28 mouse cellular contexts compared by ENCODE assay signal in the genomic region with DNA sequence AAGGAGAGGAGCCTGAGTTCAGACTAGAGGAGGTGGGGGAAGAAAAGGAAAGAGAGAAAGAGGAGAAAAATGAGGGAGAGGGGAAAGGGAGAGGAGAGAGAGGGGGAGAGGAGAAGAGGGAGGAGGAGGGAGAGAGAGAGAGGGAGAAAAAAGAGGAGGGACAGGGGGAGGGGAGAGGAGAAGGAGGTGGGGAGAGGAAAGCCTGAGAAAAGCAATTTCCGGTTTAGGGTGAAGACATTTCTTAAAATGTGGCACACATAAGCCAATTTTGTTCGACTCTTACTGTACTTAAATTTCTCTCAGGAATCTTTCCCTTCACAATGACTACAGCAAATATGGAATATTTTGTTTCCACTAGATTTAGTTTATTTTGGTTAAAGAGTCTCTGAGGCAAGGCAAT. TPM values are rescaled to one million over a fixed set of nuclear protein-coding genes. Genes with fewer than 3 reads are reported as not detected.
DNase-seq lines count a peak whose midpoint lies in the region; ATAC-seq and TF ChIP-seq lines count a peak whose summit lies in the region.
"Had no signal": no experiment of that assay in that cellular context is flagged by ENCODE, and none has a peak within 500 bp of the region (broad histone marks: within the 10 kb centered on the region; RNA-seq: fewer than 3 reads in every experiment).

No protein-coding gene starts in this region.

- no peaks in the 10 kb centered on the region for H3K27me3 ChIP-seq in heart, embryonic 12.5 days (replicated peaks)
- H3K27me3 ChIP-seq in lung, embryonic 16.5 days (ENCODE audit: control insufficient read depth, insufficient read depth, low read depth, low read length) = no peaks in the 10 kb centered on the region
- no peaks in the 10 kb centered on the region for H3K27me3 ChIP-seq in embryonic facial prominence, embryonic 14.5 days (replicated peaks; ENCODE audit: control insufficient read depth, insufficient read depth, low read length)
- no peaks in the 10 kb centered on the region for H3K27me3 ChIP-seq in limb, embryonic 10.5 days (ENCODE audit: low read depth, poor library complexity, severe bottlenecking)
- H3K27me3 ChIP-seq: limb, embryonic 15.5 days; neural tube, embryonic 13.5 days had no signal

- TF ChIP-seq CTCF in lung, adult 2 months (IDR thresholded peaks at IDR 0.05; ENCODE audit: insufficient read depth, low read length) = no peak

- 66% methylated on average over 2 of the region's 2 CpGs for WGBS in heart, embryonic 12.5 days
- 37% methylated on average over 2 of the region's 2 CpGs for WGBS in lung, embryonic 16.5 days
- WGBS in lung, adult 2 months = 50% methylated on average over 2 of the region's 2 CpGs
- WGBS in embryonic facial prominence, embryonic 14.5 days = 35% methylated on average over 2 of the region's 2 CpGs
- WGBS in limb, embryonic 10.5 days = 73% methylated on average over 2 of the region's 2 CpGs

- no peak for DNase-seq in heart, postnatal 4 days
- no peak for DNase-seq in lung, adult 2 months
- DNase-seq in embryonic facial prominence, embryonic 14.5 days (ENCODE audit: low spot score) = no peak
- DNase-seq in limb, embryonic 10.5 days (ENCODE audit: low spot score) = no peak
- DNase-seq in urinary bladder, postnatal 25 days (ENCODE audit: low spot score) = no peak
- DNase-seq in adrenal gland, adult (ENCODE audit: inconsistent age in 2 of 2, low spot score in 1 of 2) = no peak
- DNase-seq: adrenal gland, adult 8-10 months; cerebellum, adult 11-12 months; cerebellum, postnatal 14 days; gastrocnemius, postnatal 14 days; kidney, postnatal 25 days; layer of hippocampus, postnatal 36 days; retina, postnatal 1 day; right cerebral cortex, postnatal 25 days had no signal

- TF ChIP-seq POLR2A in lung, adult 2 months (IDR thresholded peaks at IDR 0.05; ENCODE audit: borderline replicate concordance, extremely low read depth, low read depth, low read length) = no peak

- H3K4me2 ChIP-seq in heart, embryonic 12.5 days = peak overlapping the region; percentile 39
- H3K4me2 ChIP-seq in lung, embryonic 16.5 days (ENCODE audit: low read depth, low read length) = peak overlapping the region; percentile 58
- H3K4me2 ChIP-seq in embryonic facial prominence, embryonic 14.5 days (ENCODE audit: low read depth, low read length) = peak overlapping the region; percentile 33
- H3K4me2 ChIP-seq: limb, embryonic 15.5 days; neural tube, embryonic 13.5 days had no signal

- H3K4me3 ChIP-seq in heart, embryonic 12.5 days = no peak overlapping the region
- H3K4me3 ChIP-seq in lung, embryonic 16.5 days (ENCODE audit: low read length) = peak overlapping the region; percentile 36
- no peak overlapping the region for H3K4me3 ChIP-seq in lung, adult 2 months (replicated peaks; ENCODE audit: extremely low read depth, low read depth, low read length)
- H3K4me3 ChIP-seq in embryonic facial prominence, embryonic 14.5 days (ENCODE audit: low read depth, low read length) = 0 out of 2 replicates have a peak overlapping the region, but pooled peaks have one; percentile 3
- H3K4me3 ChIP-seq in limb, embryonic 10.5 days = peak overlapping the region; percentile 19; the same call in 1 of the 2 replicates
- H3K4me3 ChIP-seq: forebrain, embryonic 10.5 days; hindbrain, embryonic 10.5 days; limb, embryonic 15.5 days; midbrain, embryonic 10.5 days; myocyte; neural tube, embryonic 13.5 days had no signal

- H3K9me3 ChIP-seq in heart, embryonic 12.5 days (replicated peaks) = no peaks in the 10 kb centered on the region
- H3K9me3 ChIP-seq in lung, embryonic 16.5 days (ENCODE audit: control insufficient read depth, low read length) = no peaks in the 10 kb centered on the region
- no peaks in the 10 kb centered on the region for H3K9me3 ChIP-seq in embryonic facial prominence, embryonic 14.5 days (ENCODE audit: control insufficient read depth, low read length)
- H3K9me3 ChIP-seq in limb, embryonic 10.5 days (replicated peaks) = no peaks in the 10 kb centered on the region
- H3K9me3 ChIP-seq: forebrain, embryonic 10.5 days; hindbrain, embryonic 10.5 days; limb, embryonic 15.5 days; midbrain, embryonic 10.5 days; neural tube, embryonic 13.5 days had no signal

- ATAC-seq in heart, embryonic 12.5 days (ENCODE audit: insufficient number of reproducible peaks, low FRiP score) = no peak
- no peak for ATAC-seq in lung, embryonic 16.5 days (ENCODE audit: low read depth)
- ATAC-seq in embryonic facial prominence, embryonic 14.5 days (ENCODE audit: low read depth) = no peak
- ATAC-seq: forebrain, embryonic 16.5 days; hindbrain, postnatal 0 days; intestine, embryonic 16.5 days; midbrain, embryonic 16.5 days had no signal

- peaks cover 5% of the 10 kb centered on the region for H3K36me3 ChIP-seq in heart, embryonic 12.5 days
- H3K36me3 ChIP-seq in lung, embryonic 16.5 days (ENCODE audit: control insufficient read depth, insufficient read depth, low read length) = peaks cover 2% of the 10 kb centered on the region
- peaks cover 21% of the 10 kb centered on the region for H3K36me3 ChIP-seq in embryonic facial prominence, embryonic 14.5 days (ENCODE audit: control insufficient read depth, insufficient read depth, low read length)
- H3K36me3 ChIP-seq in limb, embryonic 10.5 days = peaks cover 47% of the 10 kb centered on the region
- H3K36me3 ChIP-seq: midbrain, embryonic 10.5 days; neural tube, embryonic 13.5 days had no signal

- H3K27ac ChIP-seq in heart, embryonic 12.5 days (ENCODE audit: poor library complexity, severe bottlenecking) = no peak overlapping the region; the same call in 1 of the 2 replicates
- peak overlapping the region; percentile 75 for H3K27ac ChIP-seq in lung, embryonic 16.5 days (ENCODE audit: low read length)
- H3K27ac ChIP-seq in embryonic facial prominence, embryonic 14.5 days (replicated peaks; ENCODE audit: low read depth, low read length) = peak overlapping the region; percentile 8; the same call in 1 of the 2 replicates
- peak overlapping the region; percentile 56; the same call in 1 of the 2 replicates for H3K27ac ChIP-seq in limb, embryonic 10.5 days
- H3K27ac ChIP-seq: forebrain, embryonic 10.5 days; hindbrain, embryonic 10.5 days; hindbrain, postnatal 0 days; limb, embryonic 15.5 days; liver, embryonic 14.5 days; midbrain, embryonic 10.5 days; neural tube, embryonic 13.5 days had no signal

- H3K9ac ChIP-seq in heart, embryonic 12.5 days = no peak overlapping the region; the same call in 1 of the 2 replicates
- H3K9ac ChIP-seq in lung, embryonic 16.5 days (ENCODE audit: low read length) = peak overlapping the region; percentile 60
- H3K9ac ChIP-seq in embryonic facial prominence, embryonic 14.5 days (ENCODE audit: low read depth, low read length) = no peak overlapping the region
- H3K9ac ChIP-seq: limb, embryonic 15.5 days; liver, embryonic 14.5 days; neural tube, embryonic 13.5 days had no signal

- H3K4me1 ChIP-seq in heart, embryonic 12.5 days (replicated peaks) = peaks cover 51% of the 10 kb centered on the region
- H3K4me1 ChIP-seq in lung, embryonic 16.5 days (replicated peaks; ENCODE audit: control insufficient read depth, insufficient read depth, low read length) = peaks cover 20% of the 10 kb centered on the region
- H3K4me1 ChIP-seq in lung, adult 2 months (ENCODE audit: control insufficient read depth, insufficient read depth, low read length) = no peaks in the 10 kb centered on the region
- peaks cover 41% of the 10 kb centered on the region for H3K4me1 ChIP-seq in embryonic facial prominence, embryonic 14.5 days (ENCODE audit: control insufficient read depth, insufficient read depth, low read length)
- H3K4me1 ChIP-seq in limb, embryonic 10.5 days = peaks cover 92% of the 10 kb centered on the region

RNA-seq across cellular contexts. Expression of a gene that starts 5.3 kb away (rescaled TPM):
- polyA plus RNA-seq in heart, embryonic 12.5 days (2016; fragmentation: Nextera tagmentation; extraction: Ambion mirVana) = 42.0 and 45.6 TPM in 2 replicates
- 10 to 100 TPM; 66.4 to 77.3 TPM for total RNA-seq in heart, postnatal 4 days (2021)
- polyA plus RNA-seq in lung, embryonic 16.5 days (2015; fragmentation: Nextera tagmentation; extraction: Ambion mirVana) = 109 and 113 TPM in 2 replicates
- polyA plus RNA-seq in lung, adult 2 months (2012; rRNA removed) = 35.5 and 50.1 TPM in 2 replicates
- 28.7 and 35.1 TPM in 2 replicates for polyA plus RNA-seq in embryonic facial prominence, embryonic 14.5 days (2014; fragmentation: Nextera tagmentation; extraction: Ambion mirVana)
- 49.3 and 68.9 TPM in 2 replicates for polyA plus RNA-seq in limb, embryonic 10.5 days (2016; fragmentation: Nextera tagmentation; extraction: Ambion mirVana)
- total RNA-seq: MEL had no signal

Comparison
In these comparisons a context has a peak if more than half of its experiments do, and no peak if none do; other contexts are left out.
1. H3K4me3 ChIP-seq: peak in lung, embryonic 16.5 days (single experiment), embryonic facial prominence, embryonic 14.5 days (single experiment) and limb, embryonic 10.5 days (single experiment); none in heart, embryonic 12.5 days (single experiment) and lung, adult 2 months (single experiment).
2. Peak in every context shown above with its lines, with median percentiles within 50 percentile points of each other: H3K4me2 ChIP-seq.